Mouse (Mus musculus) v-Abl transformed pro-B cells (cell line): ENCODE data around the gene Kcnh1.

Experiments
- in situ Hi-C, 2 experiments: fragments of 400-800 bp; cut with MboI; formaldehyde crosslinking; loops; one replicate each; pipeline ENCODE4 v1.15.1; 2025; ENCODE audit not compliant: unreplicated experiment in 2 of 2

The Kcnh1 gene

DNA sequence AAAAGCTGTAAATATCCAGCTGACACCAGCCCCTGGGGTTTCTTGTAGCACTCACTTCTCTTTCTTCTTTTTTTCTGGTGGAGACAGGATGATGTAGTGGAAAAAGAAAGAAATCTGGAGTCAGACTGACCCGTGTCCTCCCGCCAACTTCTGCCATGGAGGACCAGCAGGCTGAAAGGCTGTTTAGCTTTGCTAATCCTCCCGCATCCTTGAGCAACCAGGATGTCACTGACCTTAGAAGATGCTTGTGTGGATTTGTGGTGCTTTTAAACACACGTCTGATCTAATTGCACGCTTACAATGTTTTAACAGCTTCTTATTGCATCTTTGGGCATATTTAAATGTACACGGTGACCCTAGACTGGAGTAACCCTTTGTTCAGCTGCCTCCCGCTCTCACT lies 69.0 kb downstream of the Kcnh1 start:
- in situ Hi-C loops = no loop called here

GRCm38 (mm10) chr1:192265704-192266103 lies 75.1 kb downstream of the Kcnh1 start:
- in situ Hi-C loops = no loop called here

- in situ Hi-C loops = no loop called here
Measured at GRCm38 (mm10) chr1:192266956-192267355, 76.4 kb downstream of the Kcnh1 start.

DNA sequence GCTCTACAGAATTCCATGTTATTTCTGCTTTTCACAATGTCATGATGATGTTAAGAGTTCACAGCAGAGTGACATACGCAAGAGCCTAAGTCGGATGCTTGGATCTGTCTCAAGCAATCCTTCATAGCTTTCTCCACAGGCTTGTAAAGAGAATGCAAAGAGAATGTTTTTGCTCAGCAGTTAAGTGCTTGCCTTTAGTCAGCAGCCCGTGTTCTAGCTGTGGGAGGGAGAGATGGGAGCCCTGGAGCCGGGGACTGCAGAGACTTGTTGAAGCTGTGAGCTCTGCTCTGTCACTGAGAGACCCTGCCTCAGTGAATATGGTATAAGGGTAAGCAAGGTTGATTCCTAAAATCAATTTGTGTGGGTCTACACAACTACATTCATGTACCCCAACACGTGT lies 78.3 kb downstream of the Kcnh1 start:
- in situ Hi-C loops = no loop called here

DNA sequence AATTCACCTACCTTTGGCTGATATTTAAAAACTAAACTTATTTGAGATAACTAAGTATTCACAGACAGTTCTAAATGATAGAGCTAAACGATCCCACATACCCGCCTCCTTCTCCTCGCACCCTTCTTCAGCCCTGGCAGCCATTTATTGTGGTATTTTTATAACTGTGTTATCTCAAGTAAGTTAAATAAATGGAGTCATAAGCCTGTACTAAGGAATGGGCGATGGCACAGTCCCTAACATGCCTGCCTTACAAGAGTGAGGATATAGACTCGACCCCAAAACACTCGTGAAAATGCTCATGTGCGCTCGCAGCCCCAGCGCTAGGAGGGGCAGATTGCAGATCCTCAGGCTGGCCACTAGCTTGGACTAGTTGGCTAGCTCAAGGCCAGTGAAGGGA lies 79.3 kb downstream of the Kcnh1 start:
- in situ Hi-C loops = no loop called here

DNA sequence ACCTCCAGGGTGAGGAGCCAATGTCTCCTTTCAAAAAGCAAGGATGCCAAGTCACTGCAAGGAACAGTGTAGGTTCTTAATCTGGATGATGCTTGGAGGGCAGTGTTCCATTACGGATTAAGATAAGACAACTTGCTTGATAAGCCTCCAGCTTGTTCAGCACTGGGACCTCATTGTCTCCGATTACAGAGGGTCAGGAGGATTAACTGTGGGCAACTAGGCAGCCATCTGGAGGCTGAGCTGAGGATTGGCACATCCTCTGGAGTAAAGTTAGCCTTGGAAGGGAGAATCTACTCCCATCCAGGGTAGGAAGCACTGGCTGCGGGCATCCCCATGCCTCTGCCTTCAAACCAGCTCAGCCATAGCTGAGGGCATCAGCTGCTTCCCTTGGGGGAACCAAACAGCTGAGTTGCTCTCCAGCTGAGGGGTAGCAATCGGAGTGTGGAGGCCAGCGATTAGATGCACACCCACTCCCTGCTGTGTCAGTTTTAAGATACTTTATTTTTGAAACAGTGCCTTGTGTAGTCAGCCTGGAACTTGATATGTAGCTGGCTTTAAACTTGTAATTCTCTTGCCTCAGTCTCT lies 87.3 kb downstream of the Kcnh1 start:
- in situ Hi-C loops = no loop called here

- in situ Hi-C loops = no loop called here
Measured at GRCm38 (mm10) chr1:192284340-192284739, 93.8 kb downstream of the Kcnh1 start.

GRCm38 (mm10) chr1:192284950-192285349 lies 94.4 kb downstream of the Kcnh1 start:
- in situ Hi-C loops = no loop called here

GRCm38 (mm10) chr1:192288456-192288855 lies 97.9 kb downstream of the Kcnh1 start:
- in situ Hi-C loops = no loop called here

- in situ Hi-C loops = no loop called here
Measured at GRCm38 (mm10) chr1:192291286-192291685, 100.7 kb downstream of the Kcnh1 start.

GRCm38 (mm10) chr1:192293391-192293790 lies 102.8 kb downstream of the Kcnh1 start:
- in situ Hi-C loops = no loop called here

DNA sequence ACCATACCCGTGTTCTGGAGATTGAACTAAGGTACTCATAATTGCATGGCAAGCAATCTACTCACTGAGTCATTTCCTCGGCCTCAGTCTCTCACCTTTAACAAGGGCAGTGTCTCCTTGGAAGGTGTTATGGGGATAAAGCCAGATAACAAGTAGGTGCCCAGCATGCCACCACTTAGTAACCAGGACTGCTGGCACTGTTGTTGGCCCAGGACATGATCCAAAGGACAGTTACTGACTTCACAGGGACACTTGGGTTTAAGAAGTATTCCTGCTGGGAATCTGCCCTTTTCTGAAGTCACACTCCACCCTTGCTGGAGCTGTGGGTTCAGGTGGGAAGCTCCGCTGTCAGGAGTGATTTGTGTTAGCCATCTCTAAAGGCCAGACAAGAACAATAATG lies 103.3 kb downstream of the Kcnh1 start:
- in situ Hi-C loops = no loop called here

DNA sequence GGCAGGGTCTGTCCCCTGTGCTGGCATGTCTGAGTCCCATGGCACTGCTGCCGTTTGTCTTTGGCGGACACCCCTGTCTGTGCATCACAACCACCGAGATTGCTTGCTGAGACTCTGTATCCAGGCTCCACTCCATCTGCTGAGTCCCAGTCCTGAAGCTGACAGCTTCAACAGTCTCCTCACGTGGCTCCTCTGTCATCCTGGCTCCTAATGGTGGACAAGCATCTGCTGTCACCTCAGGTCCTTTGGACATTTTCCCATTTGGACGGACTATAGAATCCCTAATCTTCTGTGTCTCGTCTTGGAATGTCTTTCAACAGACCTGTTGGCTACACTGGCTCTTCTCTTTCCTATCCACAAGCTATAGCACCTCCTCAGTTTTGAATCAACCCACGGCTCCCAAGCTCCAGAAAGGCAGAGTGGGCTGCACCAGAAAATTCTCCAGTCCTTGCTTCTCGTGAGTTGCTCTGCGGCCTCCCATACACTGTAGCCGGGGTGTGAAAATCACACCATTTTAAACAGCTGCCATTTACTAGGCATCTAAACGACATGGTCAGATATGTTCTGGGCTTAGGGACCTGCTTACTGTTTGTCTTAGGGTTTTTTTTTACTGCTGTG lies 104.8 kb downstream of the Kcnh1 start:
- in situ Hi-C loops = no loop called here

DNA sequence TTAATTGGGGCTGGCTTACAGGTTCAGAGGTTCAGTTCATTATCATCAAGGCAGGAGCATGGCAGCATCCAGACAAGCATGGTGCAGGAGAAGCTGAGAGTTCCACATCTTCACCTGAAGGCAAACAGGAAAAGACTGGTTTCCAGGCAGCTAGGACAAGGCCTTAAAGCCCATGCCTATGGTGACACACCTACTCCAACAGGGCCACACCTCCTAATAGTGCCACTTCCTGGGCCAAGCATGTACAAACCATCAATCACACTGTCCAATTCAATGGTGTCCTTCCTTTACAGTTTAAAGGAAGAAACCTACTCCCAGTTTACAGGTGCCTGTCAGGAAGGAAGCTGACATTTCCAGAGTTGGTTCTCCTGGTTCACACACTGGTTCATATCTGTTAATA lies 105.3 kb downstream of the Kcnh1 start:
- in situ Hi-C loops = no loop called here

- in situ Hi-C loops = no loop called here
Measured at GRCm38 (mm10) chr1:192297481-192298128, 107.0 kb downstream of the Kcnh1 start.

GRCm38 (mm10) chr1:192300417-192300816 lies 109.8 kb downstream of the Kcnh1 start:
- in situ Hi-C loops = no loop called here

GRCm38 (mm10) chr1:192303615-192304014 lies 113.0 kb downstream of the Kcnh1 start:
- in situ Hi-C loops = no loop called here

DNA sequence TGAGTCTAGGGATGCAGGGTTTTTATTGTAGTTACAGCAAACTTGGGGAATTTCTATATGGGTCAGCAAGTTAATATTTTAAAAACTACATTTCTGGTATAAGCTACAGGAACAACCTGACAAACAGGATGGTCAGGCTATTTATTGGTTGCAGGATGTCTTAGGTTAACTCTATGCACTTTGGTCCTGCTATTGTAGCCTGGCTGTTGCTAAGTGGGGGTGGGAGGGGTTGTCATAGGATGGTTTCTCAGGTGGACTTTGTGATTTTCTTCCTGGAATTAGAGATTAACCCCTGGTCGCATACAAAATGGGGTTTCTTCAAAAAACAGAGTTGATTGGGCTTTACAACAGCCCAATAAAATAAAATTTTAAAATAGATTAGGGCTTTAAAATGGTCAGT lies 114.6 kb downstream of the Kcnh1 start:
- in situ Hi-C loops = no loop called here

- in situ Hi-C loops = no loop called here
Measured at GRCm38 (mm10) chr1:192307055-192307454, 116.5 kb downstream of the Kcnh1 start.

DNA sequence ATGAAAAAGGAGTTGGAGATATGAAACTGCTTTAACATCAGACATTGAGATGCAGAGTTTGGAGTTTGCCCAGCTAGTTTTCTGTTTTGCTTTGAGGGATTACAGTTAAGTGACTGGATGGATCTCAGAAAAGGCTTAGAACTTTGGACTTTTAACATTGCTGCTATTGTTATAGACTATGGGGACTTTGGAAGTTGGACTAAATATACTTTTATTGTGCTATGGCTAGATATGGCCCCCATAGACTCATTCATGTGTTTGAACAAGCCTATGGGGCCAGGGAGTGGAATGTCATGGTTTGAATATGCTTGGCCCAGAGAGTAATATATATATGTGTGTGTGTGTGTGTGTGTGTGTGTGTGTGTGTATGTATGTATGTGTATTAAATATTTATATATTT lies 120.7 kb downstream of the Kcnh1 start:
- in situ Hi-C loops = no loop called here

- in situ Hi-C loops = no loop called here
Measured at GRCm38 (mm10) chr1:192311851-192312438, 121.4 kb downstream of the Kcnh1 start.

DNA sequence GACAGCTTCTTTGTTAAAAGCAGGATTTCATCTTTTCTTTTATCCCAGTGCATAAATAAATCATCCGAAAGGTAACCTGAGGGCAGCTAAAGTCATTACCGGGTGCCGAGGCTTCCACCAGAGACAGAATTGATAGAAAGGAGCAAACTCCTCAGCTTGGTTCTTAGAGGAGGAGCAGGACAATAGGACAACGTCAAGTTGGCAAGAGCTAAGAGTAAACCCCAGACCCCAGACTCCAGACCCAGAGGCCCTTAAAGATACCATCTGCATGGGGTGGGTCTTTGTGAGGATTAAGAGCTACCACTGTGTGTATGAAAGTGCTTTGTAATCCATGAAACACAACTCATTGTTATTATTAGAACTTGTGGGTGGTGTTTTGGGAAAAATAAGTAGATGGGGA lies 121.9 kb downstream of the Kcnh1 start:
- in situ Hi-C loops = no loop called here
